Mouse (Mus musculus): ENCODE measurements at regions not wholly inside any gene's neighbourhood (a gene's known extent, or its start where the extent isn't known, plus 50 kb on each side); places are given as distances from the start of the nearest gene placed in this dataset.

DNA sequence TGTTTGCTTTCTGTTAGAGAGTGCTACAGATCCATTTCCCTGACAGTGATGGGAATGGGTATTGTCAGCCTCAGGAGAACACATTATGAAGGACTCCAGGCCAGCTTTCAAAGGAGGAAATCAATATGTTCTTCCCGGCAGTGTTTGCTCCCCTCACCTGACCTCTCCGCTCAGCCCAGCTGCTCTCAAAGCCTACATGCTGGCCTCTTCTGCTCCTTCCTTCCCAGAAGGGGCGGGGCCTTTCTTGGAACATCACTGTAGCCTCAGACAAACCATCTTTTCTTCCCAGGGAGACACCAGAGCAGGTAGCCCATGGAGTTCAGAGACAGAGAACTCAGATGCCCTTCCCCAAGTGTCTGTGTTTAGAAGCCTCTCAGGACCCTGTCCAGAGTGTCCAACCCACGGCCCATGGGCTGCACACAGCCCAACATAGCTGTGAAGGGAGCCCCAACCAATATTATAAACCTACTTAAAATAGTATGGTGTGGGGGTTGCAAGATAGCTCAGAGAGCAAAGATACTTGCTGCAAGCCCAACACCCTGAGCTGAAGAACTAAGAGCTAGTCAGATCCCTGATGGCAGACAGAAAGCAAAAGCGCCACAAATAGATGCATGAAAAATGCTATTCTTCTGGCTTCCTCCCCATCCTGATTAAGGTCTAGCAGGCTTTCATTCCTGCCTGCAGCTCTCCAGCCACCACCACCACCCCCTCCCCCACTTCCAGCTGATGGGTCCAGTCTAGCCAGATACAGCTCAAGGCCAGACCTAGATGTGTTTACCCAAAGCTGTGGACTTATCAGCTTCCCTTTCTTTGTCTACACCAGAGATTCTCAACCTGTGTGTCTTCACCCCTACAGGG, 141.8 kb upstream of the Hs6st1 start:
- WGBS = 76% methylated on average over 5 of the region's 5 CpGs
- no peak for DNase-seq
- Histone ChIP-seq H3K4me3 (replicated peaks; ENCODE audit: insufficient read depth, low read depth, low read length) (no peak overlapping the region), H3K27me3 (ENCODE audit: control insufficient read depth, insufficient read depth, low read length) (no peaks in the 10 kb centered on the region), H3K4me1 (ENCODE audit: control insufficient read depth, insufficient read depth, low read length) (peaks cover 14% of the 10 kb centered on the region; the same call in 1 of the 2 replicates), H3K27ac (ENCODE audit: insufficient read depth, low read length) (no peak overlapping the region)
- TF ChIP-seq CTCF (IDR thresholded peaks at IDR 0.05; ENCODE audit: borderline replicate concordance, insufficient read depth, low read depth, low read length) = no peak
- TF ChIP-seq POLR2A (IDR thresholded peaks at IDR 0.05; ENCODE audit: borderline replicate concordance, insufficient read depth, low read length) = no peak

DNA sequence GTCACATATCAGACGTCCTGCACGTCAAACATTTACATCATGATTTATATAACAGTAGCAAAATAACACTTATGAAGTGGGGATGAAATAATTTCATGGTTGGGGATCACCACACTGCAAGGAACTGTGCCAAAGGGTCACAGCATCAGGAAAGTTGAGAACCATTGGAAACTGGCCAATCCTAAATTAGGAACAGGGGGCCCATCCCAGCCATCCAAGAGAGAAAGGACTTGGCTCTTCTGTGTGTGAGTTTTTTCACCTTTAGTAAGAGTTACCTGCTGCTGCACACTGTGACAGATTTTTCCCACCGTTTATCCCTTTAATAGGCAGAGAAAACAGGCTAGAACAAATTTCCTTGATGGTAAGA, 141.2 kb upstream of the Hs6st1 start:
- no peak for DNase-seq
- WGBS = 62% methylated on average over 3 of the region's 3 CpGs

DNA sequence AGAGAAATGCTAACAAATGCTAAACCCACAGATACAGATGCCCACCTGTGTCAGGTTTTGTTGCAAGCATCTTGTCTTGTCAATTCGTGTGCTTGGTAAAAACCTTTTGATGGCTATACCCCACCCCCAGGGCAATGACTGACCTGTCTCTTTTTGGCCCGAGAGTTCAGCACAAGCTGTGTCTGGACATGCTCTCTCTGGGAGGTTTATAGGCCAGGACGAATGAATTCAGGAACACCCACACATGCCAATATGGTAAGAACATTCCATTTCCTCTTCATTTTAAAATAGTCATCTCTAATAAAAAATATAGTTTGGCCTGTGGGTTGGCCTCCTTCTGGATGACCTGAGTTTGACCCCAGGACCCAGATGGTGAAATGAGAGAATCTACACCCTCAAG, 137.8 kb upstream of the Hs6st1 start:
- Histone ChIP-seq H3K4me1 (ENCODE audit: control insufficient read depth, insufficient read depth, low read length) (peaks cover 18% of the 10 kb centered on the region), H3K27ac (ENCODE audit: insufficient read depth, low read length) (no peak overlapping the region), H3K4me3 (replicated peaks; ENCODE audit: insufficient read depth, low read depth, low read length) (no peak overlapping the region), H3K27me3 (ENCODE audit: control insufficient read depth, insufficient read depth, low read length) (no peaks in the 10 kb centered on the region)
- WGBS = 5% methylated on average over 3 of the region's 3 CpGs
- TF ChIP-seq POLR2A (IDR thresholded peaks at IDR 0.05; ENCODE audit: borderline replicate concordance, insufficient read depth, low read length) (no peak), CTCF (IDR thresholded peaks at IDR 0.05; ENCODE audit: borderline replicate concordance, insufficient read depth, low read depth, low read length) (no peak)
- DNase-seq = peak; percentile 36 to 70

More for the DNA sequence above, 141.2 kb upstream of the Hs6st1 start:
- TF ChIP-seq CTCF (IDR thresholded peaks at IDR 0.05; ENCODE audit: borderline replicate concordance, insufficient read depth, low read depth, low read length) (no peak), POLR2A (IDR thresholded peaks at IDR 0.05; ENCODE audit: borderline replicate concordance, insufficient read depth, low read length) (no peak)
- peaks cover 14% of the 10 kb centered on the region for H3K4me1 ChIP-seq (ENCODE audit: control insufficient read depth, insufficient read depth, low read length)
- H3K4me3 ChIP-seq (replicated peaks; ENCODE audit: insufficient read depth, low read depth, low read length) = no peak overlapping the region
- no peaks in the 10 kb centered on the region for H3K27me3 ChIP-seq (ENCODE audit: control insufficient read depth, insufficient read depth, low read length)
- H3K27ac ChIP-seq (ENCODE audit: insufficient read depth, low read length) = no peak overlapping the region

DNA sequence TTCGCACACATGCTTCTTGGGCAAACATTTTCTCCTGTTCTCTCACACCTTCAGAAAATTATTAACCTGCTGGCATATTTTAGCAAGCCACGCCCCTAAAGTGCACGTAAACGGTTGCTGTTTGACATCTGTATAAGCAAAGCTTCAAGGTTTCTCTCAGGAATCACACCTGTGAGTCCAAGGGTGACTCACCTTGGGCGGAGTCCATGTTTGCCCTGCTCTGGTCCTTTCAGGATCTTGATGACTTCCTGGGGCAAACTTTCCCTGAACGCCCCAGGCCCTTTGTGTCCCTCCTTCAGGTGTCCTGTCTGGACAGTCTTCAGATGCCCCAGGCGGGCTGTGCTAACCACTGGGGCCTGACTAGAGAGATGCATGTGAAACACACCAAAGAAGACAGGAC, 137.1 kb upstream of the Hs6st1 start:
- TF ChIP-seq POLR2A (IDR thresholded peaks at IDR 0.05; ENCODE audit: borderline replicate concordance, insufficient read depth, low read length) (no peak), CTCF (IDR thresholded peaks at IDR 0.05; ENCODE audit: borderline replicate concordance, insufficient read depth, low read depth, low read length) (no peak)
- Histone ChIP-seq H3K4me3 (replicated peaks; ENCODE audit: insufficient read depth, low read depth, low read length) (no peak overlapping the region), H3K27ac (ENCODE audit: insufficient read depth, low read length) (peak overlapping the region; percentile 11; the same call in 1 of the 2 replicates), H3K4me1 (ENCODE audit: control insufficient read depth, insufficient read depth, low read length) (peaks cover 24% of the 10 kb centered on the region), H3K27me3 (ENCODE audit: control insufficient read depth, insufficient read depth, low read length) (no peaks in the 10 kb centered on the region)
- no peak for DNase-seq
- 93% methylated on average over 7 of the region's 7 CpGs for WGBS

DNA sequence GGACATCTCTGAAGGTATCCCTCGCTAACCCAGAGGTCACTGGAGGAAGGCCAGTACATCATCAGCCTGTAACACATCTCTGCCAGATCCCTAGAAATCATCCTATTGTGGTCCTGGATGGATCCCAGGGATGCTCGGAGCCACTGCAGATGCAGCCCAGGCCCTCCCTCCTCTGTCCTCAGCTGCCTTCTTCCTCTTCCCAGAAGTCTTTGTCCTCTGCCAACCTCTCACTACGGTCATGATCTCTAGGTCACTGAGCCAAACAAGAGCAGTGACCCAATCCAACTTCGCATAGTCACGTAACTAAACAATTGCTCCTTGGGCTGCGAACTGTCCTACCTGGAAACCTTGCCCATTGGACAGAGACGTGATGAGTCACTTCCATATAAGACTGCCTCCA, 134.7 kb upstream of the Hs6st1 start:
- TF ChIP-seq POLR2A (IDR thresholded peaks at IDR 0.05; ENCODE audit: borderline replicate concordance, insufficient read depth, low read length) = no peak
- TF ChIP-seq CTCF (IDR thresholded peaks at IDR 0.05; ENCODE audit: borderline replicate concordance, insufficient read depth, low read depth, low read length) = no peak
- no peaks in the 10 kb centered on the region for H3K27me3 ChIP-seq (ENCODE audit: control insufficient read depth, insufficient read depth, low read length)
- H3K4me1 ChIP-seq (ENCODE audit: control insufficient read depth, insufficient read depth, low read length) = peaks cover 24% of the 10 kb centered on the region
- H3K27ac ChIP-seq (ENCODE audit: insufficient read depth, low read length) = no peak overlapping the region
- WGBS = 81% methylated on average over 7 of the region's 7 CpGs
- DNase-seq = no peak
- no peak overlapping the region for H3K4me3 ChIP-seq (replicated peaks; ENCODE audit: insufficient read depth, low read depth, low read length)

DNA sequence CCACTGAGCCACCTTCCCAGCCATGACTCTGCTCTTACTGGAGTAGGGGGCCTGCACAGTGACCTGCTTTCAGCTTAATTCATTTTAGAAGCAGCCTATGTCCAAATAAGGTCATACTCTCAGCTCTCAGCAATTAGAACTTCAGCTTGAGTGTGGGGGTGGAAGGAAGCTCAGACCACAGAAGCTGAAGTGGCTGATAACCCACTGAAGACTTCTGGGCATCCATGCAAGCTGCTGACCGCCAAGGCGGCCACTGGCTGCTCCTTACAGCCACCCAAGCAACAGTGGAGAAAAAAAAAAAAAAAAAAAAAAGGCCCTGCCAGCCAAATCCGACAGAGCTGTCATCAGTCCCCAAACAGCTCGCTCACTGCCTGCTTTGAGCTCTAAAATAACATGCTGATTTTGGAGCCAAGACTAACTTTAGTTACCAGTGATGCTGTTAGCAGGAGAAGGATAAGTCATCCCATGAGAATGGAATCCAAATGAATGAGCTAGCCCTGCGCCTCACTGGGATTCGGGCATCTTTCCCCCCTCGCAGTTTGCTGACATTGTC, 133.0 kb upstream of the Hs6st1 start:
- TF ChIP-seq CTCF (IDR thresholded peaks at IDR 0.05; ENCODE audit: borderline replicate concordance, insufficient read depth, low read depth, low read length) (no peak), POLR2A (IDR thresholded peaks at IDR 0.05; ENCODE audit: borderline replicate concordance, insufficient read depth, low read length) (no peak)
- Histone ChIP-seq H3K4me3 (replicated peaks; ENCODE audit: insufficient read depth, low read depth, low read length) (no peak overlapping the region), H3K27ac (ENCODE audit: insufficient read depth, low read length) (no peak overlapping the region), H3K4me1 (ENCODE audit: control insufficient read depth, insufficient read depth, low read length) (peaks cover 18% of the 10 kb centered on the region), H3K27me3 (ENCODE audit: control insufficient read depth, insufficient read depth, low read length) (no peaks in the 10 kb centered on the region)
- peak in 1 of 2 experiments; percentile 22 for DNase-seq
- WGBS = 18% methylated on average over 7 of the region's 7 CpGs

DNA sequence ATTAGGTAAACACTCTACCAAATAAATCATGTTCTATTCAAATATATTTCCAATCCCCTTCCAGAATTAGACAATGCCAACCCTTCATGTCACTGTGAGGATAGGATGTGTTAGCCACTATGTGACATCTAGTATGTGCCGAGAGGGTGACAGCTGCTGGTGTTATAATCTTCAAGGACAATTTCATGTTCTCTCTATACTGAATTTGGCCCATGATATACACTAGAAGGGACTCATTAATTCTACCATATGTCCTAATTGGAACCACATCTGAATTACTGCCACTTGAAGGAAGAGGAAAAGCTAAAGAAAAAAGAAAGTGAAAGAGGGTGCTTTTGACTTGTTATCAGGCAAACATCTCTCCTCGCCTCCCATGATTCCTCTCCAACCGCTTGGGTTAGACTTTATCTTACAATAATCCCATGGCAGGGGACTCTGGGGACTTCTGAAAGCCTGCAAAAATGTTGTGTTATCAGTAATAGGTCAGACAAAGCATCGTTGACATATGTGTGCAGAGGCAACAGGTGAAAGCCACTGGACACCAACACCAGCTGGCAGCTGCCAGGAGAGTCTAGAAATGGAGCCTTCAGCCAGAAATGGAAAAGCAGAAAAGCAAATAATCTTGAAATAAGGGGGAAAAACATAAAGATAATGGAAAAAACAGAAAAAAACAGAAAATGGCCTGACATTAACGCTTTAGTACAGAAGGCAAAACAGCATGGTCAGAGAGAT, 131.7 kb upstream of the Hs6st1 start:
- 76% methylated on average over 5 of the region's 5 CpGs for WGBS
- DNase-seq = no peak
- Histone ChIP-seq H3K27me3 (ENCODE audit: control insufficient read depth, insufficient read depth, low read length) (no peaks in the 10 kb centered on the region), H3K4me3 (replicated peaks; ENCODE audit: insufficient read depth, low read depth, low read length) (no peak overlapping the region), H3K4me1 (ENCODE audit: control insufficient read depth, insufficient read depth, low read length) (peaks cover 12% of the 10 kb centered on the region), H3K27ac (ENCODE audit: insufficient read depth, low read length) (no peak overlapping the region)
- TF ChIP-seq CTCF (IDR thresholded peaks at IDR 0.05; ENCODE audit: borderline replicate concordance, insufficient read depth, low read depth, low read length) (no peak), POLR2A (IDR thresholded peaks at IDR 0.05; ENCODE audit: borderline replicate concordance, insufficient read depth, low read length) (no peak)
